Mouse (Mus musculus): ENCODE results near the gene Ubl5.
"Not testable (repeated sequence)": the region's sequence is repeated elsewhere in the genome, so short reads cannot be mapped to it uniquely, and the experiment has no call there.

The Ubl5 gene

GRCm38 (mm10) chr9:20657546-20657945 is 14.9 kb downstream of the Ubl5 start:
- DNase-seq (ENCODE audit: low spot score): no peak

- DNase-seq (ENCODE audit: low spot score): peak; percentile 74
These were observed 19.6 kb downstream of the Ubl5 start for GRCm38 (mm10) chr9:20662325-20662724.

DNA sequence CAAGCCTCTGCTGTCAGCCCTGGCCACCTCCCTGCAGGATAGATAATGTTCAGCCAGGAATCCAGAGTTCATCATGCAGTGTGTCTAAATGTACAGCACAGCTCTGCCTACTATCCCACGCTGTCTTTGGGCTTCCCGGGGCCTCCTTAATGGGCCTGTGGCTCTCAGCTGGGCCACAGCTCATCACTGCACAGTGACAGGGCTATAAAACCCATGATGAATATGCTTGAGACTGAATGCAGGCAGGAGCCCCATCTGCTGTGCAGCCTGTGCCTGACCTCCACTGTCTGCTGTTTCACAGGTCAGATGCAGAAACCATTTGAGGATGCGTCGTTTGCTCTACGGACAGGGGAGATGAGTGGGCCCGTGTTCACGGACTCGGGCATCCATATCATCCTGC is 20.2 kb downstream of the Ubl5 start:
- DNase-seq (ENCODE audit: low spot score): no peak

DNA sequence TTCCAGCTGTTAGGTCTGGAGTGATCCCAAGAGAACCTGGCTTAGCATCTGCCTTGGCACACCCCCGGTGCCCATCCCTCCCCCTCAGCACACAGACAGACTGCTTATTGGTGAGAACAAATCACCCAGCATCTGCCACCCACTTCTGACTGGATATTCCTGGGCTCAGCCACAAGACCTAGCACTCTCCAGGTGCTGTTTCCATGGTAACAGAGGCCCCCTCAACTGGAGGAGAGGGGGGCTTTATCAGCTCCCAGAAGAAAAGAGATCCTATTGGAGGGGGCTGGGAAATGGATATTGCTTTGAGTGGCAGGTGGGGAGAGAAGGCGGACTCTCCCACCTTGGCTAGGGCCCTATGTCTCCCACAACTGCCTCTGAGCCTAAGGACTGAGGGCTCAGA is 21.3 kb downstream of the Ubl5 start:
- no peak for DNase-seq (ENCODE audit: low spot score)

DNA sequence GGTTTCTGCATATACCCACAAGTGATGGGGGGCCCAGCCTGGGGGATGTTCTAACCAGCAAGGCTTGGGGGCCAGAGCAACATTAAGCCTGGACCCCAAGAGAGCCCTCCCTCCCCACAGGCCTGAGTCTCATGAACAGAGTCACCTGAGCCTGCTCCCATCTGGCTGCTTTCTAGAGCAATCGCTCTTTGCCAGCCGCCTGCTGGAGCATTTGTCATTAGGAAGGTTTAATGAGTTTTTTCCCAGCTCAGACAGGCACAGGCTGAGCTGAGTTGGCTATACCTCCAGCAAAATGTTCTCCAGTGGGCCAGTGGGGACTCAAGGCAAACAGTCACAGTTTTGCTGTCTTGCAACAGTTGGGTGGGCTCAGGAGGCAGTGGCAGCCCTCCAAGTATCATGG is 21.7 kb downstream of the Ubl5 start:
- no peak for DNase-seq (ENCODE audit: low spot score)

GRCm38 (mm10) chr9:20664982-20665637 is 22.4 kb downstream of the Ubl5 start:
- DNase-seq (ENCODE audit: low spot score): no peak

- DNase-seq (ENCODE audit: low spot score): no peak
These were observed 23.2 kb downstream of the Ubl5 start for GRCm38 (mm10) chr9:20665925-20666324.

DNA sequence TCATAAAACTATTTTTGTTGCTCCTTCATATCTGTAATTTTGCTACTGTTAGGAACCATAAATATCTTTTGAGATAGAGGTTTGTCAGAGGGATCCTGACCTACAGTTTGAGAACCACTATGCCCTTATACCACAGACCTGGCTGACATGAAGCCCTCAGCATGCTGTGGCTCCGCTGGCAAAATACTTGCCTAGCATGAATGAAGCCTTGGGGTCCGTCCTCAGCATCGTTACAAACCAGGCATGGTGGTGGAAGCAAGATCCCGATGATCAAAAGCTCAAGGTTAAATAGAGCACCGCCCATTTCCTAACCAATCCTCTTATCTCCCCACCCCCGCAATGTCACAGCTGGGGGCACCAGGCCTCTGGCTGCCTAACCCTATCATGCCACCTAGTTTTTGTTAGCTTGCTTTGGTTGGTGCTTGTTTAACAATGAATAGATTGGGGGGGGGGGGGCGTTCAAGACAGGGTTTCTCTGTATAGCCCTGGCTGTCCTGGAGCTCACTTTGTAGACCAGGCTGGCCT is 23.9 kb downstream of the Ubl5 start:
- DNase-seq (ENCODE audit: low spot score): no peak

GRCm38 (mm10) chr9:20668065-20668464 is 25.4 kb downstream of the Ubl5 start:
- no peak for DNase-seq (ENCODE audit: low spot score)

- DNase-seq (ENCODE audit: low spot score): no peak
These were observed 29.4 kb downstream of the Ubl5 start for GRCm38 (mm10) chr9:20672047-20672446.

GRCm38 (mm10) chr9:20677892-20678291 is 35.2 kb downstream of the Ubl5 start:
- no peak for DNase-seq (ENCODE audit: low spot score)

DNA sequence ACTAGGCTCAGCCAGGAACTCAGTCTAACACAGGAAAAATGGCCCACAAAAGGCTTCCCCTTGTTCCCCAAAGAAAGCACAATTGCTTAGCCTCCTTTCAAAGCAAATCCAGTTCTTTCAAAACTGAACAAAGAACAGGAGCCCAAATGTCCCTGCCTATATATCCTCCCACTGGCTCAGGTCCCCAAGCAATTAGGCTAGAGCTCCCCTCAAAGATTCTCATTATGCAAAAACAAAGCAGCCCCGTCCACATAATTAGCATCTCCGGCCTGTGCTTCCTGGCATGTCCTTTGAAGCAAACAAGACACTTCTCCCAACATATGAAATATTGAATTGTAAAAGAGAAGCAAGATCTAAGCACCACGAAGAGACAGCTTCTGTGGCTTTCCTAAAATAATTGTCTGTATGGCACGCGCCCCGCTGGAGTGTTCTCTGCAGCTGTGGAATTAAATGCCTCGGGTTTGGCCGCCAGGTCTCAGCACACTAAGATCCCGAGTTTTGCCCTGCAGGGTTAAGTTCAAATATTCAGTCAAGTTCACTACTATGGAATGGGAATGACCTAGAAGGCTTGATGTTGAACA is 37.8 kb downstream of the Ubl5 start:
- no peak for DNase-seq (ENCODE audit: low spot score)

DNA sequence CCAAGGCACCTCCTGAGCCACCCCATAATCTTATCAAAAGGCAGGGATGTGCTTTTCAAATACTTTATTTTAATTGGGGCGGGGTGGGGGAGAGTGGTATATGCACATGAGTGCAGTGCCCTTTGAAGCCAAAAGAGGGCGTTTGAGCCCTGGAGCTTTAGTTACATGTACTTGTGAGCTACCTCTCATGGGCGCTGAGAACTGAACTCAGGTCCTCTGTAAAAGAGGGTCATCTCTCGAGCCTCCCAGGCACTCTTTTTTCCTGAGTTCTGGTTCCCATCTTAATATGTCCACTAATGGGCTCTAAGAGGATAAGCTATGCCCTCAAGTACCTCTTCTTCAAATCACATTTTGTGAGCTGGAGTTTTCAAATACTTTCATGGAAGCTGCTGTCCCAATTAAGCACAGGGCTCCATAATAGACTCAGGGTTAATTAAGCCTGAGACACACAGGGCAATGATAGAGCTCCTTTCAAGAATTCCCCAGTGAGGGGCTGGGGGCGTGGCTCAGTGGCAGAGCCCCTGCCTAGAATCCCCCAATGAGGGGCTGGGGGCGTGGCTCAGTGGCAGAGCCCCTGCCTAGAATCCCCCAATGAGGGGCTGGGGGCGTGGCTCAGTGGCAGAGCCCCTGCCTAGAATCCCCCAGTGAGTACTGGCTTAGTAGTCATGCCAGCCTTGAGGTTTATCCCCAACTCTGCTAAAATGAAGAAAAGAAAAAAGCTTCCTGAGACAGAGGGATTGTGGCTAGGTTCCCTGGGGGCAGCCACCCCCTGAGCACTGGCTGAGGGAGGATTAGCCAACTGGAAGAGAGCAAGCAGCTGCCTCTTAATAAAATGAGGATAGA is 39.1 kb downstream of the Ubl5 start:
- peak; percentile 32 for DNase-seq (ENCODE audit: low spot score)

DNA sequence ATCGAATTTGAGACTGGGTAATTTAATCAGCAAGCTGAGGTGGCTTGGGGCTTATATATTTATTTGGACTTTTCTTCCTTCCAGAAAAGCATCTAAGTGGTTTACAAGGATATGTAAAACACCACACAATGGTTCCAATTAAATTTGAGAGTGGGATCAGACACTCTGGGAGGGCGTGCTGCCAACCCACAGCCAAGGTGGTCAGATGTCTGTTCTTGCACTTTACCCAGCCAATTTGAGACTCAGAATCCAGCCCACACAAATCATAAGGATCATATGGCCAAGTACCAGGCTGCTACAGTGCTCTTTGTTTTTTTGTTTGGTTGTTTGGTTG is 39.7 kb downstream of the Ubl5 start:
- DNase-seq (ENCODE audit: low spot score): peak; percentile 76

DNA sequence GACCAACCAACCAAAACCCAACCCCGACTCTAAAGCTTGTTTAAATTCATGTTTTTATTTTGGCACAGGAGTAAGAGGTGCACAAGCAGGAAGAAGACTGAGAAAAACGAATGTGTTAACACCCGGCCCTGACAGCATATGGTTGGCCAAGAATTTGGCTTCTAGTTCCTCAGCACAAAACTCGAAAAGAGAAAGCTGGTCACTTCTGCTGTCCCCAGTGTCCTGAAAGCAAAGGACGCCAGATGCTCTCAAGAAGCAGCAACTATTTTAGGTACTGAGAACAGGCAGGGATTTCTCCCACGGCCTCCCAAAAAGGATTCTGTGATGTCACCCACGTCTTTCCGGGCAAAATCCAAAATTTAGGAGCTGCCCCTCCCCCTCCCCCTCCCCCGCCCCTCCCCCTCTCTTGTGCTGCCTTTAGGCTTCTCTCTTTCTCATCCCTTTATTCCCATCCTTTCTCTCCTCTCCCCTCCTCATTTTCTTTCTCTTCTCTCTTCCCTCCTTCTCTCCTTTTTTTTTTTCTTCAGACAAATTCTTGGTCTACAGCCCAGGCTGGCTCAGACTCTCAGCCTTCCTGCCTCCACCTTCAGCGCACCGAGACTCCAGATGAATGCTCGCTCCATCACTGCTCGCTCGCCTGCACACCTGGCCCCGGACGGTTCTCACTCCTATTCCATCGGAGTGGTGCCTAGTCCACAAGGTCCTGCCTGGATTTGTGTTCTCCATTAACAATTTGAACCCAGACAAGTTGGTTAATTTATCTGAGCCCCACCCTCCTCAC is 42.6 kb downstream of the Ubl5 start:
- DNase-seq (ENCODE audit: low spot score): no peak

DNA sequence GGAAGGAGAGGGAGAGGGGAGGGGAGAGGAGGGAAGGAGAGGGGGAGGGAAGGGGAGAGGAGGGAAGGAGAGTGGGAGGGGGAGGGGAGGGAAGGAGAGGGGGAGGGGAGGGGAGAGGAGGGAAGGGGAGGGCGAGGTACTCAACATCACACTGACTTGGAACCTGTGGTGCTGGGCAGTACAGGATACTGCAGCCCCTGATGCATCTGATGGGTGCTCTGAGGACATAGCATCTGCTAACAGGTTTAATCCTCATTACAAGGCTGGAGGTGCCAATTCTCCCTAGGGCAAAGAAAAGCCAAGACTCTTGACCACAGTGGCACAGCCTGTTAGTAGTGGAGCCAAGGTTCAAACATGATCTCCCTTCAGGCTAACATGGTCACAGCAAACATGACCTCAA is 46.7 kb downstream of the Ubl5 start:
- peak; percentile 9 for DNase-seq (ENCODE audit: low spot score)

DNA sequence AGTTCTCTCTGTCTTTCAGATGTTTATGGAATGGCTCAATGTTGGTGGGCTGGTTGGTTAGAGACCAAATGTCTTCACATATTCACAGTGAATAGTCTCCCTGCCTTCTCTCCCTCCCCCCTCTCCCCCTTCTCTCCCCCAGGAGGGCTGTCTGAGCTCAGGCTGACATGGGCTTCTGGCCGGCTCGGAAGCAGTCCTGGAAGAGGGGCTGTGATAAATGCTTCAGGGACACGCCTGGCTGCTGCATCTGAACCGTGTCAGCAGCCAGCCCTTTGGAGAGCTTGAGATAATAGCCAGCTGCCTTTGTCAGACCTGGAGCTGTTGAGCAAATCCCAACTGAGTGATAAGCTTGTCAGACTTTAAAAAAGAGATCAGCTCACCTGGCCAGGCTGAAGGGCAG is 47.2 kb downstream of the Ubl5 start:
- peak; percentile 45 for DNase-seq (ENCODE audit: low spot score)

- DNase-seq (ENCODE audit: low spot score): not testable (repeated sequence)
These were observed 47.8 kb downstream of the Ubl5 start for GRCm38 (mm10) chr9:20690449-20690848.

DNA sequence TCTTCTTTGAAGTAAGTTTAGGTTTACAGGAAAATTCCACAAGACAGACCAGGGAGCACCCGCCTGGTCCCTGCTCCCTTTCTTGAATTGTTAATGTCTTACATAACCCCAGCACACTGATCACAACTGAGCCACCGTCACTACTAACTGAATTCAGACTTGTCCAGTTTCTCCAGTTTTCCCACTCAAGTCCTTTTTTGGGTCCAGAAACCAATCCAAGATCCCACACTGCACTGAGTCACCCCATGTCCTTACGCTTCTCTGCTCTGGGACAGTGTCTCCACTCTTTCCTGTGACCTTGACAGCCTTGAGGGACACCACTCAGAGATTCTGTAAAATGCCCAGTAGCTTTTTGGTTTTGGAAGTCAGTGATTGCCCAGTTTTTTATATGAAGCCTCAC is 50.2 kb downstream of the Ubl5 start:
- no peak for DNase-seq (ENCODE audit: low spot score)

DNA sequence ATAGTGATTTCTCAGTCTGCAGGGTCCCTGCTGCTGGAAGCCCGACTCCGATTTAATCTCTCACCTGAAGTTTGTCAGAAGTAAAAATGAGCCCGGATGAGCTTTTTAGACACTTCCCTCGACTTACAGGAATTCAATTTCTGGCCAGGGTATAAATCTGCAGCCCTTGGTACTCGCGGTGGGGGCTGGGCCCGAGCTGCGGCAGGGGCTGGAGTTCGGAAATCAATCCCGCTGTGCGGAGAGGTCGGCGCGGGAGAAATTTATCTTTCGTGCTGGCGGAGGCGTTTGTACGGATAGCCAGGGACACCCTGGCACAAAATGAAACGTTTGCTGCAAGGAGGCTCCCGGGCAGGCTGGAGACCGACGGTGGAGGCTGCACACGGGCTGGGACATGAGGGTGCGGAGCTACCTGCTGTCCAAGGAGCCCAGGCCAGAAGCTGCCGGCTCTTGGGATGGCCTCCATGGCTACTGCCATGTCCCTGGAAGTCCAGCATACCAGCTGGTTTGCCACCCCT is 52.1 kb downstream of the Ubl5 start:
- DNase-seq (ENCODE audit: low spot score): no peak

DNA sequence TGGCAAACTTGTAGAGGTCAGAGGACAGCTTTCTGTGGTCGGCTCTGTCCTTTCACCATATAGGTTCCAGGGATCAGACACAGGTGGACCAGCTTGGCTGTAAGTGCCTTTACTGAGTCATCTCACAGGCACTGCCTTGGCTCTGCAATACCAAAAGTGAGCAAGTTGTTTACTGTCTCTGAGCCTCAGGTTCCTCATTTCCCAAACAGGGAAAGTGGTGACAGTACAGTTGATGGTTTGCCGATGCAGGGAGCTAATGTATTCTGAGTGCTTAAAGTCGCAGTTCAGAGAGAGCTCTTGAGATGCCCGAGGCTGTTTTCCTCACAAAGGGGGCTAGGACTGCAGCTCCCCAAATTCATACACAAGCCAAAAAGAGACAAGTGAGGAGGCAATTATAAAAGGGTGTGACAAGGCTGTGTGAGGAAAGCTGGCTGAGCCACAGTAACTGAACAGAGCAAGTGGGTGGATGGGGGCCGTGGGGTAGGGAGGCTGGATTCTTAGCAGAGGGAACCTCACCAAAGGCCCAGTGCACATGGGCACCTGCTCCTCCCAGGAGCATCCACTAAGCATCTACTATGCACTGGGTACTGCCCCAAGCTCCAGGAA is 53.5 kb downstream of the Ubl5 start:
- no peak for DNase-seq (ENCODE audit: low spot score)
